Mouse (Mus musculus): Measurements from ENCODE around the gene Mrpl49. TPM values are rescaled to one million over a fixed set of nuclear protein-coding genes. Genes with fewer than 3 reads are reported as not detected.

The Mrpl49 gene
- polyA plus RNA-seq, 1 experiment from 2014 or later = 65.5 TPM

DNA sequence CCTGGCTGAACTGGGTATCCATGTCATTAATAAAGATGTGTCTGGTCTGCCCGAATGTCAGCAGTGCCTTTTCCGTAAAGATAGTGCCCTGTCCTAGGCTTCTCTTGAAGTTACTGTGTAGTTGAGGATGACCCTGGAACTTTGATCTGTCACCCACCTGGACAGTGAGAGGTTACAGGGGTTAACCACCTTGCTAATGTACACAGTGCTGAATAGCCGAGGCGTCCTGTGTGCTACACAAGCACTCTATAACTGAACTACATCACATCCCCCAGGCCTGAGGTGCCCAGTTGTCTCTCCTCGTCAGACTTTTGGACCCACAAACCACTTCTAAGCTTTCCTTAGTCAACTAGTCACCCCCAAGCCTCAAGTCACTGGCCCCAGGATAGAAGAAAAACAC is 4.8 kb upstream of the Mrpl49 start:
- Histone ChIP-seq H3K27ac (replicated peaks) (peak overlapping the region; percentile 94; the same call in 1 of the 2 replicates), H3K9me3 (no peaks in the 10 kb centered on the region), H3K4me1 (replicated peaks) (peaks cover 58% of the 10 kb centered on the region), H3K4me2 (peak overlapping the region; percentile 100), H3K9ac (peak overlapping the region; percentile 97), H3K27me3 (no peaks in the 10 kb centered on the region), H3K4me3 (peak overlapping the region; percentile 88), H3K36me3 (peaks cover 19% of the 10 kb centered on the region)
- WGBS = 69% methylated on average over 5 of the region's 5 CpGs
- no peak for ATAC-seq (ENCODE audit: low read depth)

DNA sequence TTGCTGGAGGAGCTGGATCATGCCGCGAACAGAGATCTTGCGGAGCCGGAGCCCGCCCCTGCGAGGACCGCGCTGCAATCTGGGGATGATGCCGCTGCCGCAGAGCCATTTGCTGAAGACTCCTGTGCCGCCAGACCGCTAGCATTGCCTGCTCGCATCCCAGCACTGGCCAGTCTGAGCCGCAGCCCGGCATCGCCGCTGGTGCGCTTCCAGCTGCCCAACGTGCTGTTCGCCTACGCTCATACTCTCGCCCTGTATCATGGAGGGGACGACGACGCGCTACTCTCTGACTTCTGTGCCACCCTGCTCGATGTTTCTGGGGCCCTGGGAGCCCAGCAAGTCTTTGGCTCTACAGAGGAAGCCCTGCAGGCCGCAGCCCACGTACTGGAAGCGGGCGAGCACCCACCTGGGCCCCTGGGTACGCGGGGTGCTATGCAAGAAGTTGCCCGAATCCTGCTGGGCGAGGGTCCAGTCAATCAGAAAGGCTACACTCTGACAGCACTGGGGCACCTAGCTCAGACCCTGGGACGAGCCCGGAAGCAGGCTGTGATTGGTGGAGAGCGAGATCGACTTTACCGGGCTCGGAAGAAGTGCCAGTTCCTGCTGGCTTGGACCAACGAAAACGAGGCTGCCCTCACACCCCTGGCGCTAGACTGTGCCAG is 4.2 kb upstream of the Mrpl49 start:
- 2% methylated on average over 44 of the region's 44 CpGs for WGBS
- peak; percentile 2; the same call in 1 of the 2 replicates for ATAC-seq (ENCODE audit: low read depth)
- no peaks in the 10 kb centered on the region for H3K27me3 ChIP-seq
- peaks cover 19% of the 10 kb centered on the region for H3K36me3 ChIP-seq
- peak overlapping the region; percentile 88 for H3K4me3 ChIP-seq
- peaks cover 55% of the 10 kb centered on the region for H3K4me1 ChIP-seq (replicated peaks)
- H3K9ac ChIP-seq = peak overlapping the region; percentile 97
- peak overlapping the region; percentile 100 for H3K4me2 ChIP-seq
- H3K27ac ChIP-seq (replicated peaks) = peak overlapping the region; percentile 94
- no peaks in the 10 kb centered on the region for H3K9me3 ChIP-seq

- peak; percentile 70 for ATAC-seq (ENCODE audit: low read depth)
- Histone ChIP-seq H3K4me1 (replicated peaks) (peaks cover 55% of the 10 kb centered on the region), H3K27me3 (no peaks in the 10 kb centered on the region), H3K4me3 (peak within 1 kb of the TSS; percentile 88), H3K36me3 (peaks cover 19% of the 10 kb centered on the region), H3K27ac (replicated peaks) (peak within 1 kb of the TSS; percentile 94), H3K9me3 (no peaks in the 10 kb centered on the region), H3K4me2 (peak within 1 kb of the TSS; percentile 100), H3K9ac (peak within 1 kb of the TSS; percentile 97)
- under 1% methylated on average over 58 of the region's 58 CpGs for WGBS
These were observed 3.5 kb upstream of the Mrpl49 start, which contains the start of gene Znhit2 for GRCm38 (mm10) chr19:6061021-6061533. TSS of gene Znhit2 (plus strand) at chr19:6061192.

GRCm38 (mm10) chr19:6058966-6059365 is 1.4 kb upstream of the Mrpl49 start:
- Histone ChIP-seq H3K4me3 (peak overlapping the region; percentile 92), H3K27ac (replicated peaks) (no peak overlapping the region), H3K9ac (peak overlapping the region; percentile 96; the same call in 1 of the 2 replicates), H3K27me3 (no peaks in the 10 kb centered on the region), H3K36me3 (peaks cover 39% of the 10 kb centered on the region), H3K4me1 (replicated peaks) (peaks cover 50% of the 10 kb centered on the region), H3K9me3 (no peaks in the 10 kb centered on the region), H3K4me2 (peak overlapping the region; percentile 86)
- ATAC-seq (ENCODE audit: low read depth) = no peak
- 87% methylated on average over 5 of the region's 5 CpGs for WGBS

- Histone ChIP-seq H3K9me3 (no peaks in the 10 kb centered on the region), H3K36me3 (peaks cover 43% of the 10 kb centered on the region), H3K4me1 (replicated peaks) (peaks cover 47% of the 10 kb centered on the region), H3K27ac (replicated peaks) (peak overlapping the region; percentile 87; the same call in 1 of the 2 replicates), H3K27me3 (no peaks in the 10 kb centered on the region), H3K9ac (peak overlapping the region; percentile 96), H3K4me3 (peak overlapping the region; percentile 92), H3K4me2 (peak overlapping the region; percentile 86)
- ATAC-seq (ENCODE audit: low read depth) = no peak
- 32% methylated on average over 5 of the region's 5 CpGs for WGBS
These were observed 928 bp upstream of the Mrpl49 start for GRCm38 (mm10) chr19:6058513-6058912.

GRCm38 (mm10) chr19:6056696-6057095 is 889 bp downstream of the Mrpl49 start:
- no peaks in the 10 kb centered on the region for H3K9me3 ChIP-seq
- H3K27ac ChIP-seq (replicated peaks) = no peak overlapping the region
- H3K36me3 ChIP-seq = peaks cover 57% of the 10 kb centered on the region
- peak overlapping the region; percentile 96 for H3K9ac ChIP-seq
- peaks cover 29% of the 10 kb centered on the region for H3K4me1 ChIP-seq (replicated peaks)
- H3K4me3 ChIP-seq = peak overlapping the region; percentile 92
- no peak for ATAC-seq (ENCODE audit: low read depth)
- no peaks in the 10 kb centered on the region for H3K27me3 ChIP-seq
- WGBS = 64% methylated on average over 4 of the region's 4 CpGs
- peak overlapping the region; percentile 87 for H3K4me2 ChIP-seq

DNA sequence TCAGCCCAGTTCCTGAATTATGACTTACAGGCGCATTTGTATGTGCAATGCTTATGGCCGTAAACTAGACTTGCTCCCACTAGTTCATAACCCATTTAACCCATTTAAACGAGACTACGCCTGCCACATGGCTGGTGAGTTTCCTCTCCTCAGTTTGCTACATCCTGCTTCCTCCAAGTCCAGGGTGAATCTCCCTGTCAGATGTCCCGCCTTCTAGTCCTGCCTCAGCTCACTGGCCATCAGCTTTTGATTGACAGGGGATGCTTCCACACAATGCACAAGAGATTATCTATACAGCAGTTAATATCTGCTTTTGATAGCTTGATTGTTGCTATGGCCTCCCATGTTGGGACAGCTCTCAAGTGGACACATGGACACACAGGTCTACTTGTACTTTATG is 3.3 kb downstream of the Mrpl49 start:
- Histone ChIP-seq H3K27ac (replicated peaks) (no peak overlapping the region), H3K9me3 (no peaks in the 10 kb centered on the region), H3K27me3 (no peaks in the 10 kb centered on the region), H3K9ac (no peak overlapping the region), H3K4me3 (no peak overlapping the region), H3K4me1 (replicated peaks) (peaks cover 21% of the 10 kb centered on the region), H3K4me2 (no peak overlapping the region), H3K36me3 (peaks cover 72% of the 10 kb centered on the region)
- no peak for ATAC-seq (ENCODE audit: low read depth)
- WGBS = 92% methylated on average over 5 of the region's 5 CpGs

DNA sequence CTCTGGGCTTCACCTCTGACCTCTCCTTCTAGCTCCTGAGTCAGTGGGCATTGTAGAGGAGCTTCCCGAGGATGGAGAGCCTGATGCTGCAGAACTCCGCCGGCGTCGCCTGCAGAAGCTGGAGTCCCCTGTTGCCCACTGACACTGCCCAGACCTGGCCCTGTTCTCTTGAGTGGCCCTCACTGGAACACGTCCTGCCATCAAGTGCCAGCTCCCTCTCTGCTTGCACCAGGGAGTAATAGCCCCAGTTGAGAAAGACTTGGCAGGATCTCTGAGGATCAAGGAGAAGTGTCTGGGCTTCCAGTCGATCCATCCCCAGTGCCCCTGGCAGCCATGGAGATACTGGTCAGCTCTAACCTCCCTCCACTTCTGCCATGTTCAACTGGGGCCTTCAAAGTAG is 5.1 kb downstream of the Mrpl49 start:
- 0 out of 2 replicates have a peak overlapping the region, but pooled peaks have one; percentile 22 for H3K9ac ChIP-seq
- no peak overlapping the region for H3K4me2 ChIP-seq
- ATAC-seq (ENCODE audit: low read depth) = no peak
- peaks cover 25% of the 10 kb centered on the region for H3K4me1 ChIP-seq (replicated peaks)
- H3K4me3 ChIP-seq = no peak overlapping the region
- no peaks in the 10 kb centered on the region for H3K9me3 ChIP-seq
- no peak overlapping the region for H3K27ac ChIP-seq (replicated peaks)
- 81% methylated on average over 7 of the region's 7 CpGs for WGBS
- H3K36me3 ChIP-seq = peaks cover 80% of the 10 kb centered on the region
- H3K27me3 ChIP-seq = no peaks in the 10 kb centered on the region

- Histone ChIP-seq H3K36me3 (peaks cover 59% of the 10 kb centered on the region), H3K4me3 (peak overlapping the region; percentile 88; the same call in 1 of the 2 replicates), H3K27me3 (no peaks in the 10 kb centered on the region), H3K9me3 (no peaks in the 10 kb centered on the region), H3K4me1 (replicated peaks) (peaks cover 27% of the 10 kb centered on the region), H3K4me2 (peak overlapping the region; percentile 99; the same call in 1 of the 2 replicates), H3K27ac (replicated peaks) (no peak overlapping the region), H3K9ac (no peak overlapping the region)
- no peak for ATAC-seq (ENCODE audit: low read depth)
- 91% methylated on average over 11 of the region's 11 CpGs for WGBS
These were observed 8.7 kb downstream of the Mrpl49 start for GRCm38 (mm10) chr19:6048681-6049410.

DNA sequence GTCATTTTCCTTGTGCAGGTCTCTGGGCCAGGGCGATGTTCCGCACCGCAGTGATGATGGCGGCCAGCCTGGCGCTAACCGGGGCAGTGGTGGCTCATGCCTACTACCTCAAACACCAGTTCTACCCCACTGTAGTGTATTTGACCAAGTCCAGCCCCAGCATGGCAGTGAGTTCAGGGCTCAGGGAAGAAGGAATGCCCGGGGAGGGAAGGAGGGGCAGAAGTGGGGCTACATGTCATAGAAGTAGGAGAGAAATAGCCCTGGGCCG is 9.8 kb downstream of the Mrpl49 start:
- ATAC-seq (ENCODE audit: low read depth) = no peak
- peaks cover 49% of the 10 kb centered on the region for H3K36me3 ChIP-seq
- no peak overlapping the region for H3K27ac ChIP-seq (replicated peaks)
- WGBS = 88% methylated on average over 8 of the region's 8 CpGs
- H3K4me1 ChIP-seq (replicated peaks) = peaks cover 27% of the 10 kb centered on the region
- no peaks in the 10 kb centered on the region for H3K27me3 ChIP-seq
- H3K9me3 ChIP-seq = no peaks in the 10 kb centered on the region
- peak overlapping the region; percentile 99 for H3K4me2 ChIP-seq
- peak overlapping the region; percentile 88 for H3K4me3 ChIP-seq
- peak overlapping the region; percentile 95 for H3K9ac ChIP-seq

GRCm38 (mm10) chr19:6047154-6047898 is 10.3 kb downstream of the Mrpl49 start:
- peak overlapping the region; percentile 95 for H3K9ac ChIP-seq
- H3K36me3 ChIP-seq = peaks cover 44% of the 10 kb centered on the region
- H3K27me3 ChIP-seq = no peaks in the 10 kb centered on the region
- peaks cover 29% of the 10 kb centered on the region for H3K4me1 ChIP-seq (replicated peaks)
- H3K27ac ChIP-seq (replicated peaks) = peak overlapping the region; percentile 99
- peak overlapping the region; percentile 99 for H3K4me2 ChIP-seq
- WGBS = 2% methylated on average over 43 of the region's 44 CpGs
- peak overlapping the region; percentile 88 for H3K4me3 ChIP-seq
- ATAC-seq (ENCODE audit: low read depth) = peak; percentile 4; the same call in 1 of the 2 replicates
- H3K9me3 ChIP-seq = no peaks in the 10 kb centered on the region

Measured in neural tube, embryonic 13.5 days (tissue).